ENCODE assay signal across 19 mouse cellular contexts in genomic region chr7:117475106-117475505, GRCm38 (mm10).
DNase-seq lines count a peak whose midpoint lies in the region; ATAC-seq and TF ChIP-seq lines count a peak whose summit lies in the region.
"Had no signal": no experiment of that assay in that cellular context is flagged by ENCODE, and none has a peak within 500 bp of the region (broad histone marks: within the 10 kb centered on the region; RNA-seq: fewer than 3 reads in every experiment).

No protein-coding gene starts in this region.

- no peak overlapping the region for H3K9ac ChIP-seq in forebrain, embryonic 11.5 days (ENCODE audit: low read length)
- H3K9ac ChIP-seq in kidney, postnatal 0 days (ENCODE audit: low read depth, low read length): no peak overlapping the region
- H3K9ac ChIP-seq in CH12.LX (ENCODE audit: insufficient read depth, low read depth): no peak overlapping the region
- H3K9ac ChIP-seq: embryonic facial prominence, embryonic 13.5 days; forebrain, embryonic 15.5 days; heart, embryonic 15.5 days; hindbrain, embryonic 15.5 days had no signal

- H3K4me1 ChIP-seq in forebrain, embryonic 10.5 days: peaks cover 62% of the 10 kb centered on the region
- peaks cover 24% of the 10 kb centered on the region for H3K4me1 ChIP-seq in forebrain, embryonic 11.5 days (replicated peaks; ENCODE audit: control insufficient read depth, insufficient read depth, low read length)
- H3K4me1 ChIP-seq in kidney, postnatal 0 days (replicated peaks; ENCODE audit: insufficient read depth, low read length): peaks cover 28% of the 10 kb centered on the region
- peaks cover under 1 to 12% of the 10 kb centered on the region in 2 experiments; a peak in 3 of 4 replicates for H3K4me1 ChIP-seq in CH12.LX (ENCODE audit: control insufficient read depth in 1 of 2, insufficient read depth in 2 of 2)
- peaks cover 34% of the 10 kb centered on the region for H3K4me1 ChIP-seq in embryonic fibroblast, embryonic 13.5 days (ENCODE audit: control insufficient read depth, insufficient read depth, low read length)

- peaks cover 8% of the 10 kb centered on the region; the same call in 1 of the 2 replicates for H3K36me3 ChIP-seq in forebrain, embryonic 10.5 days (replicated peaks)
- no peaks in the 10 kb centered on the region for H3K36me3 ChIP-seq in forebrain, embryonic 11.5 days (ENCODE audit: control insufficient read depth, insufficient read depth, low read length)
- H3K36me3 ChIP-seq in kidney, postnatal 0 days (ENCODE audit: insufficient read depth, low read length): no peaks in the 10 kb centered on the region
- no peaks in the 10 kb centered on the region for H3K36me3 ChIP-seq in CH12.LX (replicated peaks in 1 of 2; ENCODE audit: control insufficient read depth in 1 of 2, insufficient read depth in 1 of 2, low read length in 1 of 2)
- H3K36me3 ChIP-seq: embryonic facial prominence, embryonic 13.5 days; forebrain, embryonic 15.5 days; G1E; heart, embryonic 15.5 days; hindbrain, embryonic 15.5 days had no signal

- peak overlapping the region; percentile 73 for H3K27ac ChIP-seq in forebrain, embryonic 10.5 days
- no peak overlapping the region for H3K27ac ChIP-seq in forebrain, embryonic 11.5 days (ENCODE audit: low read depth, low read length)
- 0 out of 2 replicates have a peak overlapping the region, but pooled peaks have one; percentile 13 for H3K27ac ChIP-seq in kidney, postnatal 0 days
- H3K27ac ChIP-seq in CH12.LX (ENCODE audit: insufficient read depth, low read depth): no peak overlapping the region
- H3K27ac ChIP-seq in embryonic fibroblast, embryonic 13.5 days (ENCODE audit: insufficient read depth, low read length): no peak overlapping the region
- H3K27ac ChIP-seq: embryonic facial prominence, embryonic 13.5 days; forebrain, embryonic 15.5 days; hindbrain, embryonic 15.5 days had no signal

- no peak overlapping the region for H3K4me2 ChIP-seq in forebrain, embryonic 11.5 days (ENCODE audit: low read depth, low read length, severe bottlenecking)
- no peak overlapping the region for H3K4me2 ChIP-seq in kidney, postnatal 0 days (ENCODE audit: low read length)
- H3K4me2 ChIP-seq in CH12.LX (ENCODE audit: insufficient read depth, low read depth, poor library complexity, severe bottlenecking): no peak overlapping the region
- H3K4me2 ChIP-seq: embryonic facial prominence, embryonic 13.5 days; forebrain, embryonic 15.5 days; heart, embryonic 15.5 days; hindbrain, embryonic 15.5 days had no signal

- peak; percentile 29 for TF ChIP-seq RAD21 in CH12.LX (IDR thresholded peaks at IDR 0.05; ENCODE audit: low read depth, low read length)

- no peak for DNase-seq in forebrain, embryonic 10.5 days (ENCODE audit: extremely low spot score, low spot score)
- DNase-seq in forebrain, embryonic 11.5 days (ENCODE audit: low spot score): no peak
- no peak for DNase-seq in kidney, postnatal 0 days (ENCODE audit: low spot score)
- no peak for DNase-seq in kidney, postnatal 10 days
- DNase-seq in CH12.LX (ENCODE audit: extremely low read depth): no peak
- no peak for DNase-seq in cerebellum, adult 11-12 months
- DNase-seq: cerebellum, adult 18-20 months; cerebellum, adult 9-11 months; cerebellum, postnatal 36 days; gastrocnemius, postnatal 36 days; heart, adult 11 months; heart, postnatal 14 days; kidney, adult 11 months had no signal

- peak; percentile 24; the same call in 1 of the 2 replicates for TF ChIP-seq CTCF in kidney, postnatal 0 days (IDR thresholded peaks at IDR 0.05; ENCODE audit: low read depth)
- TF ChIP-seq CTCF in CH12.LX (conservative IDR thresholded peaks at IDR 0.05 in 1 of 2, IDR thresholded peaks at IDR 0.05 in 1 of 2; ENCODE audit: low read depth in 2 of 2, low read length in 2 of 2): peak in 1 of 2 experiments; percentile 40; a peak in 2 of 4 replicates
- 0 out of 2 replicates have a peak, but pooled peaks have one; percentile 5 for TF ChIP-seq CTCF in embryonic fibroblast, embryonic 13.5 days (IDR thresholded peaks at IDR 0.05; ENCODE audit: borderline replicate concordance, insufficient read depth, low read length)

- H3K27me3 ChIP-seq in forebrain, embryonic 10.5 days (ENCODE audit: poor library complexity, severe bottlenecking): peaks cover 13% of the 10 kb centered on the region; the same call in 1 of the 2 replicates
- H3K27me3 ChIP-seq in forebrain, embryonic 11.5 days (ENCODE audit: control insufficient read depth, insufficient read depth, low read length): no peaks in the 10 kb centered on the region
- H3K27me3 ChIP-seq in kidney, postnatal 0 days (ENCODE audit: insufficient read depth, low read length): no peaks in the 10 kb centered on the region
- no peaks in the 10 kb centered on the region for H3K27me3 ChIP-seq in CH12.LX (replicated peaks)
- H3K27me3 ChIP-seq: embryonic facial prominence, embryonic 13.5 days; forebrain, embryonic 15.5 days; heart, embryonic 15.5 days; hindbrain, embryonic 15.5 days had no signal

- dilution Hi-C loops in CH12.LX (cut with MboI; ENCODE audit: extremely low pct_ligation_motif_present, extremely low pct_unique_long_range_greater_than_20kb, low sequenced_read_pairs): no loop called here

- no peaks in the 10 kb centered on the region for H3K79me2 ChIP-seq in CH12.LX (replicated peaks; ENCODE audit: control insufficient read depth, extremely low read depth, insufficient read depth, poor library complexity, severe bottlenecking)

- H3K4me3 ChIP-seq in forebrain, embryonic 10.5 days: no peak overlapping the region
- no peak overlapping the region for H3K4me3 ChIP-seq in forebrain, embryonic 11.5 days (ENCODE audit: low read depth, low read length)
- no peak overlapping the region for H3K4me3 ChIP-seq in kidney, postnatal 0 days (replicated peaks; ENCODE audit: low read depth, low read length)
- H3K4me3 ChIP-seq in CH12.LX (replicated peaks in 1 of 3; ENCODE audit: low read depth in 2 of 3, low read length in 2 of 3, poor library complexity in 1 of 3): no peak overlapping the region
- H3K4me3 ChIP-seq in embryonic fibroblast, embryonic 13.5 days (ENCODE audit: insufficient read depth, low read length): no peak overlapping the region
- H3K4me3 ChIP-seq: embryonic facial prominence, embryonic 13.5 days; forebrain, embryonic 15.5 days; heart, embryonic 15.5 days; hindbrain, embryonic 15.5 days had no signal

- 66% methylated on average over 4 of the region's 4 CpGs for WGBS in forebrain, embryonic 10.5 days
- WGBS in forebrain, embryonic 11.5 days: 59% methylated on average over 4 of the region's 4 CpGs
- 54% methylated on average over 4 of the region's 4 CpGs for WGBS in kidney, postnatal 0 days

- no peaks in the 10 kb centered on the region for H3K9me3 ChIP-seq in forebrain, embryonic 10.5 days
- no peaks in the 10 kb centered on the region for H3K9me3 ChIP-seq in forebrain, embryonic 11.5 days (ENCODE audit: control insufficient read depth, low read length)
- H3K9me3 ChIP-seq in kidney, postnatal 0 days (replicated peaks; ENCODE audit: low read length): no peaks in the 10 kb centered on the region
- H3K9me3 ChIP-seq in CH12.LX (replicated peaks; ENCODE audit: low read length): no peaks in the 10 kb centered on the region
- H3K9me3 ChIP-seq: embryonic facial prominence, embryonic 13.5 days; forebrain, embryonic 15.5 days; heart, embryonic 15.5 days; hindbrain, embryonic 15.5 days had no signal

- in situ Hi-C loops in CH12.LX (cut with MboI; ENCODE audit: low pct_ligation_motif_present, low pct_unique_long_range_greater_than_20kb, low sequenced_read_pairs): loop anchor here (10.0 to 25.0 kb wide), 2 partner anchors 140 to 637 kb away; partner anchors contain the start of gene Rps15a

- TF ChIP-seq EP300 in CH12.LX (IDR thresholded peaks at IDR 0.05; ENCODE audit: low read length): no peak

- ATAC-seq in forebrain, embryonic 11.5 days (replicated peaks; ENCODE audit: low FRiP score): no peak
- ATAC-seq in kidney, postnatal 0 days (replicated peaks; ENCODE audit: low FRiP score, low read depth): no peak
- ATAC-seq: forebrain, embryonic 15.5 days had no signal

- no peak for TF ChIP-seq POLR2A in CH12.LX (IDR thresholded peaks at IDR 0.05; ENCODE audit: low read depth, low read length)
- no peak for TF ChIP-seq POLR2A in embryonic fibroblast, embryonic 13.5 days (IDR thresholded peaks at IDR 0.05; ENCODE audit: low read depth, low read length)

TF ChIP-seq in CH12.LX, 34 proteins besides CTCF, POLR2A, EP300 and RAD21:
- TF ChIP-seq USF2 (conservative IDR thresholded peaks at IDR 0.05; ENCODE audit: low read depth, low read length): no peak
- no peak for TF ChIP-seq ELF1 (IDR thresholded peaks at IDR 0.05; ENCODE audit: low read depth, low read length)
- TF ChIP-seq SMC3 (IDR thresholded peaks at IDR 0.05; ENCODE audit: low read depth, low read length): peak; percentile 41
- no peak for TF ChIP-seq CHD2 (IDR thresholded peaks at IDR 0.05; ENCODE audit: low read length)
- TF ChIP-seq KAT2A (IDR thresholded peaks at IDR 0.05; ENCODE audit: insufficient replicate concordance, low read length): no peak
- TF ChIP-seq HCFC1 (IDR thresholded peaks at IDR 0.05; ENCODE audit: low read depth, low read length): no peak
- TF ChIP-seq TBP (conservative IDR thresholded peaks at IDR 0.05; ENCODE audit: low read depth, low read length): no peak
- no peak for TF ChIP-seq MXI1 (IDR thresholded peaks at IDR 0.05; ENCODE audit: low read depth, low read length)

Comparison
In these comparisons a context has a peak if more than half of its experiments do, and no peak if none do; other contexts are left out.
1. H3K27ac ChIP-seq: peak in forebrain, embryonic 10.5 days (single experiment) and kidney, postnatal 0 days (single experiment); none in forebrain, embryonic 11.5 days (single experiment), CH12.LX (single experiment) and embryonic fibroblast, embryonic 13.5 days (single experiment).